Mouse (Mus musculus): ENCODE data around the gene Vps54. TPM values are rescaled to one million over a fixed set of nuclear protein-coding genes. Genes with fewer than 3 reads are reported as not detected.

Gene Vps54
- polyA plus RNA-seq, 1 experiment from 2014 or later, result 15.7 TPM

DNA sequence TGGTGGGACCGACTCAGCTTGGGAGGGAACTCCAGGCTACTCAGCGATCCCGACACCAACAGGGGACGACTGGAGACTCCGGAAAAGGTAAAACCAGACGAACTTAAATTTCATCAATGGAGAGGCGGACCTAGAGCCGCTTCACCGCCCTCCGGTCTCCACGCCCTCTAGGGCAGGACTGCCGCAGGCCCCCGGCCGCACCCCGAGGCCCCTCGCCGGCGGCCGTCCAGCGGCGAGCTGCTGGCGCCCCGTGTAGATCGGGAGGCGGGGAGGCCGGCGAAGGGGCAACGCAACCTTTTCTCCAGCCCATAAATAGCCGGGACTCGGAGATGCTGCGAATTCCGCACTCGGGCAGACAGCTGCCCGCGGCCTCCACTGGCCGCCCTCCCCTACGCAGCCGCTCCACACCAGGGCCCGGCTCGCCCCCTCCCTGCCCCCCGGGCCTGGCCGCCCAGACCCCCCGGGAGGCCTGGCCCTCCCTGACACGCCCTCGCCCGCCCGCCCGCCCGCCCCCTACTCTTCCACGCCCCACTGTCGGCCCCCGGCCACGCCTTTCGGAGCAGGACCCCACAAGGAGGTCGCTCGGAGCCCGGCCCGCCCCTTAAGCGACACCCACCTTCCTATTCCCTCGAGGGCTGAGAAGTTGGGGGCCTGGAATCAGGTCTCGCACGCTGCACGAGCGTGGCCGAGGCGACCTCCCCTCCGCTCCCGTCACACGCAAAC, 131.5 kb downstream of the Vps54 start:
- H3K27me3 ChIP-seq (ENCODE audit: control insufficient read depth, insufficient read depth, low read length), result no peaks in the 10 kb centered on the region
- peak overlapping the region; percentile 87 for H3K9ac ChIP-seq (replicated peaks; ENCODE audit: low read depth, low read length)
- WGBS, result under 1% methylated on average over 57 of the region's 69 CpGs
- peak overlapping the region; percentile 81 for H3K4me3 ChIP-seq (ENCODE audit: low read depth, low read length)
- H3K27ac ChIP-seq (ENCODE audit: low read depth, low read length), result peak overlapping the region; percentile 72
- H3K4me2 ChIP-seq (ENCODE audit: low read depth, low read length), result peak overlapping the region; percentile 51
- peak; percentile 91 for ATAC-seq (ENCODE audit: low read depth)
- no peaks in the 10 kb centered on the region for H3K9me3 ChIP-seq (ENCODE audit: control insufficient read depth, low read length)
- H3K4me1 ChIP-seq (ENCODE audit: control insufficient read depth, insufficient read depth, low read length), result 0 out of 2 replicates have a peak, but pooled peaks cover 7% of the 10 kb centered on the region
- H3K36me3 ChIP-seq (ENCODE audit: control insufficient read depth, insufficient read depth, low read length), result no peaks in the 10 kb centered on the region

MicroRNAs within 50 kb of the gene (microRNA counts, 519-probe panel; counts per million panel counts)
- microRNA mmu-miR-1933-3p (not detected), microRNA mmu-miR-1933-5p (2,439 counts per million, percentile 10 among the panel's probes with 10 or more counts)

Small RNAs within 50 kb of the gene (microRNA-seq; reads per million reads assigned to microRNA genes)
- gene Mir1933, result not detected

Other genes starting within 250 kb of the Vps54 start
- 84.6 and 98.1 TPM in 2 replicates for gene Peli1, start 148.0 kb upstream of the Vps54 start, polyA plus RNA-seq (2014; fragmentation: Nextera tagmentation; extraction: Ambion mirVana)
- gene Ugp2, start 131.9 kb downstream of the Vps54 start, polyA plus RNA-seq (2014; fragmentation: Nextera tagmentation; extraction: Ambion mirVana), result 55.7 and 62.2 TPM in 2 replicates

Data from neural tube, embryonic 14.5 days (tissue).